Mouse (Mus musculus): ENCODE results near the gene Hhipl1.

Gene Hhipl1

DNA sequence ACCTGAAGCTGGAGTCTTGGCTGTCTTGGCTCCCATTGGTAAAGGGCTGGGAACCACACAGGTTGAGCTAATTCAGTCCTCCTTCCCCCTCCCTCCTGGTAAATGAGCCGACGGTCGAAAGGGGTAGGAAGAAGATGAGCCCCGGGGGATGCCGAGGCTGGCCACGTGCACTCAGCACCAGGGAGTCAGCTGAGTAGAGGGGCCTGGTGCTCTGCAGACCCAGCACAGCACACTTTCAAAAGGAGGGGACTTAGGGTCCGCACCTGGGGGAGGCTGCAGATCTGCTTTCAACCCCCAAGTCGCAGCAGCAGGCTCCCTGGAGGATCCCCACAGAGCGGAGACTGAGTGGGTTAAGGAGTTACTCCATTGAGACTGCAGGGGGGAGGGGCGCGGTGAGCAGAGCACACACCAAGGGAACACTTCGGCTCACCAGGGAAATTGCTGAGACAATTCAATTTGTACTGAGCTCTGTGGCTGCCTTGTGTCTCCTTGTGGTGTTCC, 28.7 kb upstream of the Hhipl1 start:
- in situ Hi-C loops (cut with MboI; ENCODE audit: low sequenced_read_pairs): no loop called here

DNA sequence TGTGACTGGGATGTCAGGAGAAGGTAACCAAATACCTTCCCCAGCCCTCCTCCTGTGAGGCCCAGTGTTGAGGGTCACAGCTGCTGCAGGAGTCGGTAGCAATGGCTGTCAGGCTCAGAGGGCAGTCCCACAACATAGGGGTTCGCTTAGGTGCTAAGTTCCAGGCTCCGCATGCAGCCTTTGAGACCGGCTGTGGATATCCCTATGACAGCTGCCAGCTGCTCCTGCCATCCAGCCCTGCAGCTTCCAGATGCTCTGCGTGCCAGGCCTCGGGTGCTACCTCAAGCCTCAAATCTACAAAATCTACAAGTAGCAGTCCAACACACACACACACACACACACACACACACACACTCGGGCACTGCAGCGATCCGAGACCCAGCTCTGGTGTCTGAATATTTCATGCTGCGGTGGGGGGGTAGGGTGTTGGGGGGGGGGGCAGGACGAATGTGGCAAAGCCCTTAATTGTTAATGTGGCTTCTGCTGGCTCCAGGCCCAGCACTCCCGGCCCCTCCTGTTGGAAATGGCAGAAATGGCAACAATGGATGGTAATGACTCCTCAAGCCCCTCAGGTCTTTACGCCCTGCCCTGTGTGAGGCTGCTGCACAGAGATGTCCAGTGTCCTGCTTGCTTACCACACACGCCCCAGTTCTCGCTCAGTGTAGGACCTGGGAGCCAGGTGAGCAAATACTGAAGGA, 27.7 kb upstream of the Hhipl1 start:
- in situ Hi-C loops (cut with MboI; ENCODE audit: low sequenced_read_pairs): no loop called here

DNA sequence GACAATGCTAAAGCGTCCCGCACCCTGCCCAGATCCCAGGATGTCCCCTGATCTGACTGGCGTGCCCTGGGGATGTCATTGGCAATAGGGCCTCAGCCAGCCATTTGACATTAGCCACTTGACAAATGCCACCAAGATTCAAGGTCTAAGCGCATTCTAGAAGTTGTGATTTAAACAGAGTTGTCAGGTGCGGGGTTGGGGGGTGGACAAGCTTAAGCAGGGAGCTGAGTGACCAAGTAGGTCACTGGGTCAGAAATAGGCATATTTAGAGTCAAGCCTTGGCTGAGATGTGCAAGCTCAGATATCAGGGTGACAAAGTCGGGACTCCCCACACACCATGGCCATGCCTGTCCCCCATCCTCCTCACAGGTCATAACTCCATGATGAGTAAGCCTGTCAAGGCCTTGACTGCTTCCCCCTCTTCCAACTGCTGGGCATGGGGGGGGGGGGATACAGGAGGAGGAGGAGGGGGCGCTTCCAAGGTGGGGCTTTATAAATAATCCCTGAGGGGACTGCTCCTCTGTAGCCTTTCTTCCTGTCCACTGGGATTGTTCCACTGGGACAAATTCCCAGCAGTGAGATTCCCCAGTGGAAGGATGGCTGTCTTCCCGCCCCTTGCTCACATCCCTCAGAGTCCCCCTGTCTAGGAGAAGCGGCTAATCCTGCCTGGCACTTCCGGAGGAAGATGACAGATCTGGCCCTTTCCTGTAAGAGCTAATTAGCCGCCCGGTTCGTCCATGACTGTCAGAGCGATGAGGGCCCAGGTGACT, 21.4 kb upstream of the Hhipl1 start:
- in situ Hi-C loops (cut with MboI; ENCODE audit: low sequenced_read_pairs): no loop called here

- in situ Hi-C loops (cut with MboI; ENCODE audit: low sequenced_read_pairs): no loop called here
Measured at GRCm38 (mm10) chr12:108285225-108286011, 20.7 kb upstream of the Hhipl1 start.

GRCm38 (mm10) chr12:108286381-108286780, 19.7 kb upstream of the Hhipl1 start:
- in situ Hi-C loops (cut with MboI; ENCODE audit: low sequenced_read_pairs): no loop called here

DNA sequence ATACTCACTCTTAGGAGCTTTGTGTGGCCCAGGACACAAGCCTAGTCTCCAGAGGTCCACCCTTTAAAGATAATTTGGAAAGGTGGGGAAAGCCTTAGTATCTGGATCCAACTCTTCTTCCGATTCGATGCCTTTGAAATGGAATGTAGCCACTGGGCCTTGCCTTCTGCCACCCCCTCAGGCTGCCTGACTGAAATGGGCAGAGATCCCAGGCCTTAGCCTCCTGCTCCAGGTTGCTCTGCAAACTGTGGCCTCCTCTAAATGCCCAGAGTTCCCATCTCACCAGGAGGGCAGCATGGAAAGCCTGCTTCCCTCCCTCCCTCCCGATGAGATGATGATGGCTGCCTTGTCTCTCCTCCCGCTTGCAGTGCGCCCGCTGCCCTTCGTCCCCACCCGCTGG, 19.1 kb upstream of the Hhipl1 start:
- in situ Hi-C loops (cut with MboI; ENCODE audit: low sequenced_read_pairs): no loop called here

DNA sequence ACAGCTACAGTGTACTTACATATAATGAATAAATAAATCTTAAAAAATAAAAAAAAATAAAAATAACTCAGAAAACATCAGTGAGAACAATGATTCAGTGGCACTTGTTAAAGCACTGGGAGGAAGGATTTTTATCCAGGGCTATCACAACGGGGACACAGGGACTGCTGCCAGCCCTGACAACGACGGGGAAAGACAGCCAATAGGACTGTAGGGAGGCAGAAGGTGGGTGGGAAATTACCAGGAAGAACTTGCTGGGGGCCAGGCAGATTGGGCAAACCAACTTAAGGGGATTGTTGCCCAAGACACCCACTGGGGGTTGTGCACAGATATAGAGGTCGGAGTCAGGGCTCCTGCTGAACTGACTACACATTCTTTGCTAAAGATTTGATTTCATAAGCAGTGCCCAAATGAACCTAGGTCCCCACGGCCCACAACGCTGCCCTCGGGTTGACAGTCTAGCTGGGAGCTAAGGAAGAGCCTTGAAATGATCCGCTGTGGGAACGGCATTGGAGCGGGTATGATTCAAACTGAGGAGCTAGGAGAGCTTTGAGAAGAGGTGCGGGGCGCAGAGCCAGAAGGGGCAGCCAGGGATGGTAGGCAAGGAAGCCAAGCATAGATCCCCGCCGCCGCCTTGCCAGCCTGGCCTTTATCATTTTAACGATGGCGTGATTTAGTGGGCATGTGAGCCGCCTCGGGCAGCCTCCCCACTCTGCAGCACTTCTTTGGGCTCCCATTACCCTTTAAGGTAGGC, 17.8 kb upstream of the Hhipl1 start:
- in situ Hi-C loops (cut with MboI; ENCODE audit: low sequenced_read_pairs): no loop called here

- in situ Hi-C loops (cut with MboI; ENCODE audit: low sequenced_read_pairs): loop anchor here (10.0 kb wide), 2 partner anchors 58 to 88 kb away; no protein-coding TSS in a partner anchor
Measured at GRCm38 (mm10) chr12:108292419-108292818, 13.7 kb upstream of the Hhipl1 start.

DNA sequence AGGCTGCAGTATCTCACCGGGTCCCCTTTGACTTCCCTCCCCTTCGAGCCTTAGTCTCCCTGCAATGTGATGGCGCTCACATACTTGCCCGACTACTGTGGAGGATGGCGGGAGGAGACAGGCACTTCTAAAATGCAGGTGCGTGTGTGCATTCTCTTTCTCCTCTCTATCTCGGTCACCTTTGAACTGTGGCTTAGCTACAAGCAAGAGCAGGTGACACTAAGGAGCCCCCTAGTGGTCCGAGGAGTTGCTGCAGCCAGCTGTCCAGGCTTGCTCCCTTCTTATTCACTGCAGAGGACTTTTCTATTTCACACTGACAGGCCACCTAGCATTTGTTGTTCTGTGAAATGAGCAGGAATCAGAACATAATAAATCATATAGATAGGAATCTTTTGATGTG, 13.1 kb upstream of the Hhipl1 start:
- in situ Hi-C loops (cut with MboI; ENCODE audit: low sequenced_read_pairs): loop anchor here (10.0 kb wide), 2 partner anchors 58 to 88 kb away; no protein-coding TSS in a partner anchor

- in situ Hi-C loops (cut with MboI; ENCODE audit: low sequenced_read_pairs): loop anchor here (10.0 kb wide), 2 partner anchors 60 to 90 kb away; no protein-coding TSS in a partner anchor
Measured at GRCm38 (mm10) chr12:108294620-108295019, 11.4 kb upstream of the Hhipl1 start.

DNA sequence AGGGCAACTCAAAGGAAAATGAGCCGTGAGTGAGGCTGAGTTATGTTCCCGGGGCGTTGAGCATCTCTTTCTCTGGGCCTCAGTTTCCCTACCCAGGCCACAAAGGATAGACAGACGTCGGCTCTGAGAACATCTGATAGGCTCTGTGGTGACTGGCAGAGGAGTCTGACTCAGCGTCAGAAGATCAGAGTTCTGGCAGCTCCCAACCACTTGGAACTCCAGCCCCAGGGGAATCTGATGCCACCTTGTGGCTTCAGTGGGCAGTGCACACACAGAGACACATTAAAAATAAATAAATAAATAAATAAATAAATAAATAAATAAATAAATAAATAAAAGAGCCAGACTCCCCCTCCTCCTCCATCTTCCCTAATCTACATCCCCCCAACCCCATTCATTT, 9.0 kb upstream of the Hhipl1 start:
- in situ Hi-C loops (cut with MboI; ENCODE audit: low sequenced_read_pairs): loop anchor here (10.0 kb wide), 2 partner anchors 62 to 92 kb away; no protein-coding TSS in a partner anchor

DNA sequence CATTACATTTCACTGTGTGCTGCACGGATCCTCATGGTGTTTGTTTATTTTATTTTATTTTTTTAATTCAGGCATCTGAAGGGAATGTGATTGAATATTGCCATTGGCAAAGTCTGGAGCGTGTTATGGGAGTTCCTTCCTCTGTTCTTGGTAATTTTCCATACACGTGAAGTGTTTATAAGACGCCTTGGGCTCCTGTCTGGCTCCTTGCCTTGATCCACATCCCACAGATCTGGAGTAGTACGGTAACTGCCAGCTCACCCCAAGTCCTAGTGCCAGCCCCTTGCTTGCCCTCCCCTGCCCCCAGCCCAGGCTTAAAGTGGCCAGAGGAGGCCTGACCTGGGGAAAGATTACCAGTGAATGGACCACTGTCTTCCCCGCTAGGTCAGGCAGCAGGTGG, 5.1 kb upstream of the Hhipl1 start:
- in situ Hi-C loops (cut with MboI; ENCODE audit: low sequenced_read_pairs): no loop called here

DNA sequence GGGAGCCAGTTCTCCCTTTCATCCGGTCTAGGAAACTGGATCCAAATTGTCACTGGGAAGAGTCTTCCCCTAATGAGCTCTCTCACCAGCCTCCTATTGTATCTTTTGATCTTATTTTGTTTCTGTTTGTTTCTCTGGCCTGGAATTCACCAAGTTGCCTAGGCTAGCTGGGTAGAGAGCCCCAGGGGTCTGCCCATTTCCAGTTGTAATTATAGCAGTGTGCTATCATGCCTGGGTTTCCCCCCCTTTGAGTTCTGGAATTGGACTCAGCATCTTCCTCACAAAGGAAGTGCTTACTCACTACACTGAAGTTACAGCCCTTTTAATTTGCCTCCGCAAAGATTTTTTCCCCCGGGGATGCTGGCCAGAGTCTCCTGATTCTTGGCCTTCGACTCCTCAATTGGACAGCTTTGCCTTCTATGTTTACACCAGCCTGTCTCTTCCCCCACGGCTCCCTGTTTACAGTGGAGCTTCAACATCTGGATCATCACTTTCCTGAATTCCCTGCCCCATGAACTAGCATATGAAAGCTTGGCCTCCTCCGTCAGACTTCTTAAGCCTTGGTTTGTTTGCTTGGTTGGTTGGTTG, 2.2 kb upstream of the Hhipl1 start:
- in situ Hi-C loops (cut with MboI; ENCODE audit: low sequenced_read_pairs): no loop called here

DNA sequence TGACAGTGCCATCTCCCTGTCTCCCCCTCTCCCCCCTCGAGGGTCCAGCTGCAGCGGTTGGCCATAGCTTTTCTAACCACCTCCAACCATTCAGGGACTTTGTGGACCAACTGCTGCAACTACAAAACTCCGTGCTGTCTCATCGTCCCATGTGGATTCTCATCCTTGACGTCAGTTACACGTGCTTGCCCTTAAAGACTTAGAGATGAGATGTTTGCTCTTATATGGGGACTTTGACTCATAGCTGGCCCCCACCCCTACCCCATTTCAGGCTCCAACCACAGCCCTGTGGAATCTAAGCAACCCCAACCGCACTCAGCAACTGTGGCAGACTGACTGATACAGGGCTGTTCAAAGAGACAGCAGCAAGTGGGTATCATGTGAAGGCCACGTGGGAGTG, 898 bp upstream of the Hhipl1 start:
- in situ Hi-C loops (cut with MboI; ENCODE audit: low sequenced_read_pairs): no loop called here

DNA sequence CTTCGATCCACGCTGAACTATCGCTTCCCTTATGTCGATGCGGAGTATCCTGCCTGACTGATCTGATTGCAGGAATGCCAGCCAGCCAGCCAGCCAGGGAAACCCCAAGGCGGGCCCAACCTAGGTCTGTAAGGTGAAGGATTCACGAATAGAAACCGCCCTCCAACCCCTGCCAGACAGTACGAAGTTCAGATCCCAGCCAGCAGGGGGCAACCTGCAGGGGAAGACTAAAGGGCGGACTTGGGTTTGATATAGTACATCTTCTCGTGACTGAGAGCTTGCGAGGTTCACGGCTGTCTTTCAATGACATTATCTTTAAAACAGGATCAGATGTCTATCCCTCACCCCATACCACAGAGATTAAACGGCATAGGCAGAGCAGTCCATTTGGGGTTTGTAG, 1.5 kb downstream of the Hhipl1 start:
- in situ Hi-C loops (cut with MboI; ENCODE audit: low sequenced_read_pairs): no loop called here

- in situ Hi-C loops (cut with MboI; ENCODE audit: low sequenced_read_pairs): no loop called here
Measured at GRCm38 (mm10) chr12:108308363-108308856, 2.3 kb downstream of the Hhipl1 start.

DNA sequence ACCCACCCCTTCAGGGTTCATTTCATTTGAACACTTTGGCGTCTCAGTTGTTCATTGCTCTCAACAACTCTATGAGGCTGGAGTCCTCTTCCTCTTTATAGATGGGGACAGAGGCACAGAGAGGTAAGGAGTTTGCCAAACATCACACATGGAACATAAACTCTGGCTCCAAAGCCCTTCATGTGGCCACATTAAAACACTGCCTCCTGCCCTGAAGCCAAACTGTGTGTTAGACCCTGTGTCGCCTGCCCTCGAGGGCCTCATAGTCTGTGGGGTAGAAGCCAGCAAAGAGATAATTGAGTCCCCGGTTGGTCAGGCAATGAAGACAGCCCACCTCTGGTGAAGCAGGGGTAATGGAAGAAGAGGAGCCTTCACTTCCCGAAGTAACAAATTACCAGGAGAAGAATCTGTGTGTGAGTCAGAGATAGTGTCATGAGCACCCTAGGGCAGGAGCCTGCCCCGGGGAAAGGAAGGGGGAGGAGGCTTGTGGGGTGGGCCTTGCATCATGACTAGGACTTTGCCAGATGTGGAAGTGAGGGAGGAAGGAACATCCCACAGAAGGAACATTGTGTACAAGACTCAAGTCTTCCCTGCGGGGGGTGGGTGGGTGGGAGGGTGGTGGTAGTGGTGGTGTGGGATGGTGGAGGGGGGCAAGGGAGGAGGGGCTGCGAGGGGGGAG, 3.2 kb downstream of the Hhipl1 start:
- in situ Hi-C loops (cut with MboI; ENCODE audit: low sequenced_read_pairs): no loop called here

GRCm38 (mm10) chr12:108310041-108310440, 4.0 kb downstream of the Hhipl1 start:
- in situ Hi-C loops (cut with MboI; ENCODE audit: low sequenced_read_pairs): no loop called here

GRCm38 (mm10) chr12:108310456-108311027, 4.5 kb downstream of the Hhipl1 start:
- in situ Hi-C loops (cut with MboI; ENCODE audit: low sequenced_read_pairs): no loop called here

Measured in CH12F3 (cell line).